Mouse (Mus musculus) embryonic facial prominence, embryonic 11.5 days (tissue): Measurements from ENCODE around the gene Gm11060. TPM values are rescaled to one million over a fixed set of nuclear protein-coding genes. Genes with fewer than 3 reads are reported as not detected.

Source experiments
- ATAC-seq: fragments of 200-750 bp; cut with Nextera tagmentation; replicated peaks from 2 replicates; pipeline ENCODE4 v1.8.0; 2017; ENCODE audit warnings: low read depth; ENCODE audit not compliant: insufficient number of reproducible peaks, low FRiP score, low TSS enrichment
- DNase-seq: peaks from one replicate; pipeline ENCODE4 v3.0.0-alpha.2; 2015; ENCODE audit warnings: low spot score
- H3K27ac ChIP-seq: fragments of 300-500 bp; sonication (generic); replicated peaks from 2 replicates; pipeline ENCODE4 v1.5.1; 2014; ENCODE audit warnings: mild to moderate bottlenecking, low read depth, low read length, control low read depth
- H3K27me3 ChIP-seq: fragments of 300-500 bp; sonication (generic); 2 replicates; pipeline ENCODE4 v1.6.1; 2014; ENCODE audit warnings: mild to moderate bottlenecking, low read length, moderate library complexity, mixed read lengths; ENCODE audit not compliant: control insufficient read depth, insufficient read depth
- H3K36me3 ChIP-seq: fragments of 300-500 bp; sonication (generic); replicated peaks from 2 replicates; pipeline ENCODE4 v1.6.1; 2014; ENCODE audit warnings: low read depth, mild to moderate bottlenecking, low read length, moderate library complexity, mixed read lengths; ENCODE audit not compliant: control insufficient read depth, insufficient read depth
- H3K4me1 ChIP-seq: fragments of 300-500 bp; sonication (generic); 2 replicates; pipeline ENCODE4 v1.6.1; 2014; ENCODE audit warnings: low read length, mixed read lengths; ENCODE audit not compliant: control insufficient read depth, insufficient read depth
- H3K4me2 ChIP-seq: fragments of 300-500 bp; sonication (generic); 2 replicates; pipeline ENCODE4 v1.6.1; 2014; ENCODE audit warnings: low read depth, mild to moderate bottlenecking, control low read depth, low read length, moderate library complexity
- H3K4me3 ChIP-seq: fragments of 300-500 bp; sonication (generic); 2 replicates; pipeline ENCODE4 v1.5.1; 2014; ENCODE audit warnings: low read depth, low read length, control low read depth
- H3K9ac ChIP-seq: fragments of 300-500 bp; sonication (generic); replicated peaks from 2 replicates; pipeline ENCODE4 v1.6.1; 2014; ENCODE audit warnings: mild to moderate bottlenecking, control low read depth, low read length
- H3K9me3 ChIP-seq: fragments of 300-500 bp; sonication (generic); replicated peaks from 2 replicates; pipeline ENCODE4 v1.6.1; 2016; ENCODE audit warnings: mild to moderate bottlenecking, low read length, inconsistent platforms, mixed read lengths; ENCODE audit not compliant: control insufficient read depth
- WGBS: fragments of 180-500 bp; shearing (Covaris S2); extraction: QIAGEN DNeasy Blood & Tissue Kit; methylation state at CpG from one replicate; pipeline ENCODE4 v1.1.7; 2014; 5-methylcytosine and 5-hydroxymethylcytosine counted together
- polyA plus RNA-seq: library from polyadenylated mRNA; unstranded; fragments of >200 nt; fragmentation: Nextera tagmentation; extraction: Ambion mirVana; gene quantifications from 2 replicates; pipeline ENCODE4 v1.2.1, GENCODE M21; 2014

Gene Gm11060
- polyA plus RNA-seq, 1 experiment from 2014 or later, result not detected

DNA sequence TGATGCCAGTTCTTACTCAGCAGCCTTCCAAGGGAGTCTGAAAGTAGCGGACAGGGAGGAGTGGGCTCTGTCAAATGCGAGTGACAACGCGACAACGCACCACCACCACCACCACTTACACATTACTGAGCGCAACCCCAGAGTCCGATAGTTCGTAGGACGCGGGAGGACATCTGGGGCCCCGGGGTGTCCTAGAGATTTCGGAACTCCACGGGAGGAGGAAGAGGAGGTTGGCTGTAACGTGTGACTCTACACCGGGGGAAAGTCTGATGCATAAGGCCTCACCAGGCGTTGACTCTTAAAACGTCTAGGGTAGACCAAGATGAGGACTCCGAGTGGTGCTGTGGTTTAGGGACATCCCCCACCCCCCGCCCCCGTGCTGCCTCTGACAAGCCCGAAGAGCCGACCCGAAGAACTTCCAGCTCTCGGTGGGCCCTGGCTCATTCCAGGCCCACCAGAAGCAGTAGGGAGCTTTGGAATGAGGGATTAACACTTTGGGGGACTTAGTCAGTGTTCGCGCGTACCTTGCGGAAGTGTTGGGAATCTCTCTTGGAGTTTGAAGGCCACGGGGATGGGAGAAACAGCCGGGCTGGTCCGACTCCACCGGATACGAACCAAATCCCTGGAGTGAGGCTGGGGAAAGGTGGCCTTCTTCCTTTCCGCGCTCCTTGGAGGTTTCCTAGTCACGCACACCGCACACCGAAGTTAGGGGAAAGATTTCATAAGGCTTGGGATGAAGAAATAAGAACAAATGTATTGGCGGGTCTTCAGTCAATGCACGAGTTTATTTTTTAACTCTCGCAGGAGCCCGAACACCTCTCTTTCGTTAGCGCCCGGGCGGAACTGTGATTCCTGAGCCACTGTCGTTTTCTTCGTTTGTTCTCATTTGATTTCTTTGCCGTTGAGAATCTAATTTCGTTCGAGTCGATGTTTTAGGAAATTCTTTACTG, 36.0 kb downstream of the Gm11060 start:
- peak overlapping the region; percentile 21; the same call in 1 of the 2 replicates for H3K4me3 ChIP-seq
- no peak overlapping the region for H3K4me2 ChIP-seq
- under 1% methylated on average over 52 of the region's 52 CpGs for WGBS
- no peak for ATAC-seq
- H3K27me3 ChIP-seq, result peaks cover 95% of the 10 kb centered on the region
- DNase-seq, result no peak
- no peak overlapping the region for H3K27ac ChIP-seq
- H3K9me3 ChIP-seq, result no peaks in the 10 kb centered on the region
- peaks cover 6% of the 10 kb centered on the region for H3K4me1 ChIP-seq
- no peak overlapping the region for H3K9ac ChIP-seq
- no peaks in the 10 kb centered on the region for H3K36me3 ChIP-seq

- no peak overlapping the region for H3K4me2 ChIP-seq
- no peak overlapping the region for H3K9ac ChIP-seq
- no peak overlapping the region for H3K27ac ChIP-seq
- H3K36me3 ChIP-seq, result no peaks in the 10 kb centered on the region
- no peak overlapping the region for H3K4me3 ChIP-seq
- peaks cover 4% of the 10 kb centered on the region; the same call in 1 of the 2 replicates for H3K4me1 ChIP-seq
- no peak for DNase-seq
- no peak for ATAC-seq
- H3K27me3 ChIP-seq, result peaks cover 93% of the 10 kb centered on the region
- under 1% methylated on average over 12 of the region's 12 CpGs for WGBS
- H3K9me3 ChIP-seq, result no peaks in the 10 kb centered on the region
Measured at GRCm38 (mm10) chr2:105128564-105128963, 36.7 kb downstream of the Gm11060 start.

GRCm38 (mm10) chr2:105130351-105131060, 38.7 kb downstream of the Gm11060 start:
- Histone ChIP-seq H3K27me3 (peaks cover 94% of the 10 kb centered on the region), H3K9ac (no peak overlapping the region), H3K36me3 (no peaks in the 10 kb centered on the region), H3K4me3 (no peak overlapping the region), H3K27ac (no peak overlapping the region), H3K4me2 (no peak overlapping the region), H3K4me1 (peaks cover 4% of the 10 kb centered on the region; the same call in 1 of the 2 replicates), H3K9me3 (no peaks in the 10 kb centered on the region)
- DNase-seq (no peak), ATAC-seq (no peak)
- under 1% methylated on average over 32 of the region's 32 CpGs for WGBS

DNA sequence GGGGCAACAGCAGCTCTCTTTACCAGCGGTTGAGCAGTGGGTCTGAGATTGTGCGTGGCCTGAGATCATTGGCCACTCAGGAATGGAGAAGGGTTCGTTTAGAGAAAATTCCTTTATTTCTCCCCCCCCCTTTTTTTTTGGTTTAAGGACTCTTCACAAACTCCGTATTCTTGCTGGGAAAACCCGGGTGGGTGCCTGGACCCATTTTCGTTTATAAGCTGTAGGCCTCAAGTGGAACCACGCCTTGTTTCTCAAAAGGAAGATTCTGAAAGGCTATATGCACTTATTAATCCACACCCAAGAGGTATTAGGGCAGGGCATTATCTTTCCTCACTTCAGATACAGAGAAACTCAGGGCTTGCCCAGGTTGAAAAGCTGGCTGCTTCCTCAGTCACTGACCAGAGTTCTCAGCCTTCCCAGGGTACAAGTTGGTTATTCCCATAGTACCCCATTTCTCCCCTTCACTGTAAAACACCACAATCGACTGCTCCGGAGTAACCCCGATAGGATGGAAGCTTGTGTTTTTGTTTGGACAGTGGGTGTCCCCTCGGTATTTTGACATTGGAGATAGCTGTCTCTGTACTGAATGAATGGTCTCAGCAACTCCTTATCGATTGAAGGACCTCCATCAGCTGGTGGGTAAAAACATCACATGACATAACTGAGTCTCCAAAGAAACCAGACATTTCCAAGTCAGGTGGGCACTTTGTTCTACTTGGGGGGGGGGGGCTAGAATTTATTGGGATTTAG, 39.4 kb downstream of the Gm11060 start:
- no peak overlapping the region for H3K9ac ChIP-seq
- H3K27me3 ChIP-seq, result peaks cover 91% of the 10 kb centered on the region
- no peak for DNase-seq
- H3K4me1 ChIP-seq, result peaks cover 3% of the 10 kb centered on the region; the same call in 1 of the 2 replicates
- WGBS, result 4% methylated on average over 12 of the region's 12 CpGs
- H3K4me2 ChIP-seq, result no peak overlapping the region
- no peak overlapping the region for H3K27ac ChIP-seq
- no peak for ATAC-seq
- no peak overlapping the region for H3K4me3 ChIP-seq
- no peaks in the 10 kb centered on the region for H3K36me3 ChIP-seq
- no peaks in the 10 kb centered on the region for H3K9me3 ChIP-seq

GRCm38 (mm10) chr2:105131811-105132100, 39.9 kb downstream of the Gm11060 start:
- Histone ChIP-seq H3K36me3 (no peaks in the 10 kb centered on the region), H3K9me3 (no peaks in the 10 kb centered on the region), H3K4me3 (no peak overlapping the region), H3K27me3 (peaks cover 90% of the 10 kb centered on the region), H3K27ac (no peak overlapping the region), H3K4me1 (peaks cover 2% of the 10 kb centered on the region; the same call in 1 of the 2 replicates), H3K9ac (no peak overlapping the region), H3K4me2 (no peak overlapping the region)
- DNase-seq, result no peak
- ATAC-seq, result no peak
- 2% methylated on average over 2 of the region's 2 CpGs for WGBS

GRCm38 (mm10) chr2:105132300-105132699, 40.5 kb downstream of the Gm11060 start:
- ATAC-seq (no peak), DNase-seq (no peak)
- H3K27ac ChIP-seq, result no peak overlapping the region
- H3K4me3 ChIP-seq, result no peak overlapping the region
- no peak overlapping the region for H3K4me2 ChIP-seq
- peaks cover 87% of the 10 kb centered on the region for H3K27me3 ChIP-seq
- H3K4me1 ChIP-seq, result peaks cover under 1% of the 10 kb centered on the region; the same call in 1 of the 2 replicates
- H3K9ac ChIP-seq, result no peak overlapping the region
- no peaks in the 10 kb centered on the region for H3K9me3 ChIP-seq
- H3K36me3 ChIP-seq, result no peaks in the 10 kb centered on the region
- under 1% methylated on average over 17 of the region's 17 CpGs for WGBS

GRCm38 (mm10) chr2:105132933-105133795, 41.3 kb downstream of the Gm11060 start:
- Histone ChIP-seq H3K4me2 (no peak overlapping the region), H3K4me3 (no peak overlapping the region), H3K36me3 (no peaks in the 10 kb centered on the region), H3K9ac (no peak overlapping the region), H3K4me1 (no peaks in the 10 kb centered on the region), H3K27ac (no peak overlapping the region), H3K9me3 (no peaks in the 10 kb centered on the region), H3K27me3 (peaks cover 81% of the 10 kb centered on the region)
- ATAC-seq (no peak), DNase-seq (no peak)
- under 1% methylated on average over 43 of the region's 43 CpGs for WGBS
